Mouse (Mus musculus): Measurements from ENCODE around the gene Olfr718-ps1. TPM values are rescaled to one million over a fixed set of nuclear protein-coding genes. Genes with fewer than 3 reads are reported as not detected.
"Not testable (repeated sequence)": the region's sequence is repeated elsewhere in the genome, so short reads cannot be mapped to it uniquely, and the experiment has no call there.

Gene Olfr718-ps1
- not detected for total RNA-seq (2021)
- long read RNA-seq, experiment 1 = 0 reads
- long read RNA-seq, experiment 2 = 0 reads

- DNase-seq = no peak
- intact Hi-C loops (cut with DNase I) = no loop called here
Observed at GRCm38 (mm10) chr5:143147481-143147880, at the start of gene Olfr718-ps1. Olfr718-ps1 (minus strand) TSS chr5:143147581.

DNA sequence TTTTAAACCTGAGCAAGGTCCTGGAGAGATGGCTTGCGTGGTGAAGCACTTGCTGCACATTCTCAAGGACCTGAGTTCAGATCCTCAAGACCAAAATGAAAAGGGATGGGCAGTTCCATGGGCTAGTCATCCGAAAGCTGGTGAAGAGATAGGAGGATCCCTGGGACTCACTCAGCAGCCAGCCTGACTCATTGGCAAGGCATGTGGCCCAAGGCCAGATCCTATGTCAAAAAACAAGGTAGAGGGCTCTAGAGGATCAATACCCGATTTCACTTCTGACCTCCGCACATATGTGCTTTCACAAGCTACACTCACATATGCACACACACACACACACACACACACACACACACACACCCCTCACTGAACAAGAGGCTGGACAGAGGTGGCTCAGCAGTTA is 49.1 kb upstream of the Olfr718-ps1 start:
- no peak for DNase-seq
- intact Hi-C loops (cut with DNase I) = no loop called here

DNA sequence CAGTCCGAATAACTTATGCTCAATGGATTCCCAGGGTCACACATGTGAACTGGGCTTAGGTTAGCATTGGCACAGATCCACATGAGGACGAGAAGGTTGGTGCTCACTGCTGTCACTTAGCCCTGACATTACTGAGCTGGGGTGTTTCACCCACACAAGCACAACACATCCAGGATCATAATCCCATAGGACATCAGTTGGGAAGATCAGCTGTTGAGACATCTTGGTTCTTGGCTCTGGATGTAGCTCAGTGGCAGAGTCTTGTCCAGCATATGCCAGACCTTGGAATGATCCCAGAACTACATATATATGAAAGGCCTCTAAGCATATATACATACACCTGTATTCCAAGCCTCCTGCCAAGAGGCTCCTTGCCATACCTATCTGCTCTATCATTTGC is 47.8 kb upstream of the Olfr718-ps1 start:
- intact Hi-C loops (cut with DNase I) = no loop called here
- DNase-seq = no peak

GRCm38 (mm10) chr5:143194747-143195146 is 47.4 kb upstream of the Olfr718-ps1 start:
- DNase-seq; intact Hi-C loops (cut with DNase I): not testable (repeated sequence)

DNA sequence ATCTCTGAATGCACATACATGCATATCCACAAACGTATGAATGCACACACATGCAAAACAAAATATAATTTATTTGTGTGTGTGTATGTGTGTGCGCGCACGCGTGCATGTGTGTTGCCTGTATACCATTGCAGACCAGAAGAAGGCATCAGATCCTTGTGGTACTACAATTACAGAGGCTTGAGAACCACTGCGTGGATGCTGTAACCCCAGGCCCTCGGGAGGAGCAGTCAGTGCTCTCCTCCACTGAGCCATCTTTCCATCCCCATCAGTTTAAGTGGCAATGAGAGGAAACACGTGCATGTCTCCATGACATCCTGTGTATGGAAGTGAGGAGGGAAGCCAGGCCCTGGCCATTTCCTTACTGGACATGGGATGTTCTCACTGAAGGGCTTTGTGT is 45.4 kb upstream of the Olfr718-ps1 start:
- intact Hi-C loops (cut with DNase I) = no loop called here
- no peak for DNase-seq

- intact Hi-C loops (cut with DNase I); DNase-seq: not testable (repeated sequence)
Observed at GRCm38 (mm10) chr5:143188014-143188413, 40.6 kb upstream of the Olfr718-ps1 start.

DNA sequence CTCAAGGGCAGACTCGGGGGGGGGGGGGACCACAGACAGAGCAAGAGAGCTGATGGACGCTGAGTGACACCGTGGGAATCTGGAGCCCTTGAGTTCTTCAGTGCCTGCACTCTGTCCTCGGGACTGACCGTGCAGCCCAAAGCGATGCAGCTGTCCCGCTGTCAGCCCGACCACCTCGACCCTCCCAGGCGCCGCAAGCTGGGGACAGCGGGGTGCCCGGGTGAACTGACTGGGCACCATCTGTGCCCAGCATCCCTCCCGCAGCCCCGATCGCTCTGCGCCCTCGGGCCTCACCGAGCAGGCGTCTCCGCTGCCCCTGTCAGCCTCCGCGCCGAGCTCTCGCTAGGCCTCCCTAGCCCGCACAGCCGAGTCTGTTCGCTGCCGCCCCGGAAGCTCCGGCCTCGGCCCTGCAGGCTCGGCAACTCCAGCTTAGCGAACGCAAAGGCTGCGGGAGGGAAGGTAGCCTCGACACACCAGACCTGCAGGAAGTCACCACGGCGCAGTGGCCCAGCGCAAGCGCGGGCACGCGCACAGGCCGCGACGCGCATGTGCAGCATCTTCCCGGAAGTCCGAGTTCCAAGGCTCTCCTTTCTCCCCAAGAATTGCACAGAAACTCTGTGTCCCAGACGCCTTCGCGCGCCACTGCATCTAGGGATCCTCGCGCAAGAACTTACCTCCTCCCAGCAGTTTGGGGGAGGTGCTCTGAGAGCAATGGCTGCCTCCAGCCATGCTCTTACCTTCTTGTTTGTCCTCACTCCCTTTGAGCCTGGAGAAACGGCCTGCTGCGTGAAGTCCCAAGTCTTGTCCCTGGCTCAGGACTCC is 33.1 kb upstream of the Olfr718-ps1 start, which contains the start of the genes Rbak and Spdye4b:
TSS of gene Rbak (minus strand) at position 521 of the 822 bp plus-strand sequence.
TSS of gene Spdye4b (plus strand) at position 763 of the 822 bp plus-strand sequence.
- intact Hi-C loops (cut with DNase I) = loop anchor here (2.0 kb wide), 1 partner anchor 54 kb away; the partner anchor contains the start of gene Zfp12
- peak; percentile 85 to 88 for DNase-seq

DNA sequence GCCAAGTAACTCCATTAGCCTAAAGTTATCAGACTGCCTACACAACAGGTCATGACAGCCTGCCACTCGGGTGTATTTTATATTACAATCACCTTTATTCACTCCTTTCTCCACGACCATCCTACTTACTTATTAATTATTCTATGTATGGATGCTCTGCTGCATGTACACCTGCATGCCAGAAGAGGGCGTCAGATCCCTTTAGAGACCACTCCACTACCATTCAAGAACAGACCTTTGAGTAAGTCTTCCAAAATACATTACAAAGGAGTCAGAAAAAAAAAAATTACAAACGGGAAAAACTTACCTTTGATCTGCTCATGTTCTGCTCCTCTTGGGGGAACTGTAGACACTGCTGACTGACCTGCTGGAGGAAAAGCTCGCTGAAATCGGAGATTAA is 31.8 kb upstream of the Olfr718-ps1 start:
- intact Hi-C loops (cut with DNase I) = no loop called here
- DNase-seq = no peak

GRCm38 (mm10) chr5:143177541-143178200 is 30.3 kb upstream of the Olfr718-ps1 start:
- intact Hi-C loops (cut with DNase I) = no loop called here
- no peak for DNase-seq

- DNase-seq = no peak
- intact Hi-C loops (cut with DNase I) = no loop called here
Observed at GRCm38 (mm10) chr5:143175970-143176369, 28.6 kb upstream of the Olfr718-ps1 start.

GRCm38 (mm10) chr5:143165508-143166070 is 18.2 kb upstream of the Olfr718-ps1 start:
- intact Hi-C loops (cut with DNase I) = no loop called here
- no peak for DNase-seq

DNA sequence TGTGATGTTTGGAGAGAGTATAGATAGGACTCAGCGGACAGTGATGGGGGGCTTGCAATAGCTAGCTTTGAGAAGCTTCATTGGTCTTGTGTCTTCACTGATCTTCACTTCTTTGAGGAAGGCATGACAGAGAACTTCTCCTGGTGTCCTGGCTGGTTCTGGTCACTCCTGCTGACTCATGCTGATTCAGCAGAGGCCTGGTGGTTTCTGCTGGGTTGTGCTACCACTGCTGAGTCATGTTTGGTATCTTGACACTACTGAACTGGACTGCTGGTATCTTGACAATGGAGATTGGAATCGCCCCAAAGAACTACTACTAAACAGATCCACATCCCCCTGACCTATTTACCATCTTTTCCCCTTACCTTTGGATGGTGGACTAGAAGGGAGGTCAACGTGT is 8.2 kb upstream of the Olfr718-ps1 start:
- intact Hi-C loops (cut with DNase I) = no loop called here
- no peak for DNase-seq

- intact Hi-C loops (cut with DNase I) = no loop called here
- no peak for DNase-seq
Observed at GRCm38 (mm10) chr5:143153756-143154155, 6.4 kb upstream of the Olfr718-ps1 start.

- intact Hi-C loops (cut with DNase I) = no loop called here
- no peak for DNase-seq
Observed at GRCm38 (mm10) chr5:143150044-143150443, 2.7 kb upstream of the Olfr718-ps1 start.

DNA sequence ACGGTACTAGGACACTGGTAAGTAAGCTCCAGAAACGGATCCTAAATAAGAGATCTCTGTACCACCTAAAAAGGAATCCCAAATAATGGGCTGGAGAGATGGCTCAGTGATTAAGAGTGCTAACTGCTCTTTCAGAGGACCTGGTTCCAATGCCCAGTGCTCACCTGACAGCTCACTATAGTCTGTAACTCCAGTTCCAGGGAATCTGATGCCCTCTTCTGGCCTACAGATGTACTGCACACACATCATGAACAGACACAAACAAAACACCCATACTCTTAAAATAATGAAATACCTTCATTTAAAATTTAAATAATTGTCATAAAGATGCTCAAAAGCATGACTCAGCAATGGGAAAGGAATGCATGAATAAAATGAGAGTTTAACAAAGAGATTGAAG is 2.2 kb upstream of the Olfr718-ps1 start:
- intact Hi-C loops (cut with DNase I) = no loop called here
- no peak for DNase-seq

GRCm38 (mm10) chr5:143148661-143149060 is 1.3 kb upstream of the Olfr718-ps1 start:
- intact Hi-C loops (cut with DNase I) = no loop called here
- DNase-seq = no peak

DNA sequence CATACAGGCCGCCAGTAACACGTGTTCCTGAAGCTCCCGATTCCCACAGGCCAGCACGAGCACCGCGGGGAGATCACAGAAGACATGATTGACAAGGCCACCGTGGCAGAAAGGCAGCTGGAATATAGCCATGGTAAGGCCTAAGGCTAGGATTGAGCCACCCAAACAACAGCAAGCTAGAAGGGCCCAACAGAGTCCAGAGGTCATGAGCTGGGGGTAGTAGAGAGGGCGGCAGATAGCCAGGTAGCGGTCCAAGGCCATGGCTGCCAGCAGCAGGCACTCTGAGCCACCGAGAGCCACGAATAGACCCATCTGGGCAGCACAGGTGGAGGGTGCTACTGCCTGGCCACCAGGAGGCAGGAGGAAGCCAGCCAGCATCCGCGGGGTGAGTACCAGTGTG is 9.8 kb downstream of the Olfr718-ps1 start:
- no peak for DNase-seq
- intact Hi-C loops (cut with DNase I) = no loop called here

DNA sequence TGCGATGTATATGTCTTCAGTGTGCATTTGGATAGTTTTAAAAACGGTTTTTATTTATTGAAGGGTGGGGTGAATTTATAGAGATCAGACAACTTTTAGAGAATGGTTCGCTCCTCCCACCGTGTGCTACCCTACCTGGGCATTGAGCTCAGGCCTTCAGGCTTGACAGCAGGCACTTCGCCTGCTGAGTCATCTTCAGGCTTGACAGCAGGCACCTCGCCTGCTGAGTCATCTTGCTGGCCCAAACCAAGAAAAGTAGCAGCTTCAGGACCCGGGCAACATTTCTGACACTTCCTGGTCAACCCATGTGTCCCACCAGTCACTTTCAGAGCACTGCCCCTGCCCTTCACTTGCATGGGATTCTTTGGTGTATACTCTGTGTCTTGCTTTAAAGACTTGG is 12.3 kb downstream of the Olfr718-ps1 start:
- intact Hi-C loops (cut with DNase I) = no loop called here
- no peak for DNase-seq

GRCm38 (mm10) chr5:143134216-143135010 is 13.0 kb downstream of the Olfr718-ps1 start:
- intact Hi-C loops (cut with DNase I) = not testable (repeated sequence)

DNA sequence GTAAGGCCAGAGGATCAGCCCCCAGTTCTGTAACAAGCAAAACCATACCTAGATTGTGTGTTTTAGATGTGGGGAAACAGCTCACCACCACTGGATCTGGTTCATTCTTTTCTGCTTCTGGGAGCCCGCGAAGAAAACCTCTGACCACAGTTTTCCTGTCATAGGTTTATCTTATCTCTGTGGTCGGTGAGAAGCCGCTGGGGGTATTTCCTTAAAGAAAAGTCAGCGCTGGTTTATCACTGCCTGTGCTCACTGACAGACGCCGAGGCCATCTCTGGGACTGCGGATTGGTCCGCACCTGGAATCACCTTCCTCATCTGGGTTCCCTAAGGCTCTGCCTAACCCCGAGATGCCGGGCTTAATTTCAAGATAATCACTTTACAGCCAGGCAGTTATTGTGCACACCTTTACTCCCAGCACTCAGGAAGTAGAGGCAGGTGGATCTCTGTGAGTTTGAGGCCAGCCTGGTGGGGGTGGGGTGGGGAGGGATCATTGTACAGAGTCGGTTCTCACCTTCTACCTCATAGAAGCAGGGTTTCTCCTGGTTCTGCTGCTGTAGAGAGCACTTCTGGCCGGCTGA is 14.4 kb downstream of the Olfr718-ps1 start:
- intact Hi-C loops (cut with DNase I) = no loop called here
- no peak for DNase-seq

More at GRCm38 (mm10) chr5:143134216-143135010, 13.0 kb downstream of the Olfr718-ps1 start:
- not testable (repeated sequence) for DNase-seq
